Mouse (Mus musculus) lung, adult 2 months (tissue): ENCODE results near the gene Hspbap1.

Source experiments
- CTCF ChIP-seq: fragments of 200-500 bp; IDR thresholded peaks from 2 replicates; pipeline ENCODE4 v1.5.1; 2011; ENCODE audit warnings: mild to moderate bottlenecking, low read length, control low read depth; ENCODE audit not compliant: insufficient read depth
- POLR2A ChIP-seq: fragments of 200-500 bp; IDR thresholded peaks from 2 replicates; pipeline ENCODE4 v1.6.1; 2011; ENCODE audit warnings: low read depth, mild to moderate bottlenecking, control low read depth, low read length, borderline replicate concordance; ENCODE audit errors: extremely low read depth

DNA sequence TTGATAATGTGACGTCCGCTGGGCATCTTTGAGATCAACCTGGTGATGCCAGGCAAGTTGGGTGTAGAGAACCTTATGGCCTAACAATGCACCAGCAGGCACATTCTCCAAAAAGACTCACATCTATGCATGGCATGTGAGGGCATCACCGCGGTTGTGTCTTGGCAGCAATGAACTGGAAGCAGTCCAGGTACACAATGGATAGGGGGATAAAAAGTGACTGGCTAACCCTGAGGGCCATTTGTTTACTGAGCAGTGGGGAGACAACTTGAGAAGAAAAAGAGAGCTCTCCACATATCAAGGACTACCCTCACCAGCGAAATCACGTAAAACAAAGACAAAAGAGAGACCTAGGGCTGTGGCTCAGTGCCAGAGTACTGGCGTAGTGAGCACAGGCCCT, 38.1 kb upstream of the Hspbap1 start:
- TF ChIP-seq POLR2A (no peak), CTCF (no peak)
